ENCODE assay signal across 9 mouse cellular contexts in the genomic region with DNA sequence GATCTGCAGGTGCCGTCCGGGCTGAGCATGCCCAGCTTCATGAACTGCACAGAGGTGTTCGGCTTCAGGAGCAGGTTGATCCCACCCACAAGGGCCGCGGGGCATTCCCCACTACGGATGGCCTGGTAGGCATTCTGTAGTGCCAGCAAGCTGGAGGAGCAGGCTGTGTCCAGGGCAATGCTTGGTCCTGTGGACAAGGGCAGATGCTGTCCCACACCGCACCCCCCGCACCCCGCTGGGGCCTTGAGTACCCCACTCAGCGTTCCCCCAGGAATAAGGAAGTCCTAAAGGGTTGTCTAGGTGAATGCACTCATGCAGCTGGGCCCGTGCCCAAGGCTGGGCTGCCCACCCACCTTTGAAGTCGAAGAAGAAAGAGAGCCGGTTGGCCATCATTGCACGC. TPM values are rescaled to one million over a fixed set of nuclear protein-coding genes. Genes with fewer than 3 reads are reported as not detected.
DNase-seq lines count a peak whose midpoint lies in the region; ATAC-seq and TF ChIP-seq lines count a peak whose summit lies in the region.
"Had no signal": no experiment of that assay in that cellular context is flagged by ENCODE, and none has a peak within 500 bp of the region (broad histone marks: within the 10 kb centered on the region; RNA-seq: fewer than 3 reads in every experiment).

No protein-coding gene starts in this region.

- no peak for DNase-seq in neural tube, embryonic 10.5 days (ENCODE audit: extremely low spot score, low spot score)
- DNase-seq in hindbrain, postnatal 0 days (ENCODE audit: low spot score), result no peak
- no peak for DNase-seq in embryo, embryonic 10.5 days (ENCODE audit: low spot score)
- DNase-seq in spleen, postnatal 4 days (ENCODE audit: low spot score in 2 of 2), result no peak

- H3K4me2 ChIP-seq in forebrain, embryonic 13.5 days, result no peak overlapping the region
- no peak overlapping the region for H3K4me2 ChIP-seq in forebrain, embryonic 12.5 days
- H3K4me2 ChIP-seq in neural tube, embryonic 12.5 days (replicated peaks), result peak overlapping the region; percentile 97; the same call in 1 of the 2 replicates
- H3K4me2 ChIP-seq in hindbrain, postnatal 0 days (ENCODE audit: low read depth, low read length), result peak overlapping the region; percentile 93
- H3K4me2 ChIP-seq in myocyte (ENCODE audit: low read depth), result no peak overlapping the region

- H3K4me1 ChIP-seq in forebrain, embryonic 13.5 days, result peaks cover 34% of the 10 kb centered on the region
- peaks cover 37% of the 10 kb centered on the region for H3K4me1 ChIP-seq in forebrain, embryonic 12.5 days
- peaks cover 39% of the 10 kb centered on the region for H3K4me1 ChIP-seq in neural tube, embryonic 12.5 days
- peaks cover 25% of the 10 kb centered on the region for H3K4me1 ChIP-seq in hindbrain, postnatal 0 days (ENCODE audit: insufficient read depth, low read length)

- peaks cover 54% of the 10 kb centered on the region for H3K79me2 ChIP-seq in myocyte (ENCODE audit: control insufficient read depth, insufficient read depth)

- H3ac ChIP-seq in myocyte (ENCODE audit: control insufficient read depth, insufficient read length), result no peak overlapping the region

- no peak for TF ChIP-seq POLR2A in myocyte (IDR thresholded peaks at IDR 0.05; ENCODE audit: insufficient read length, low read depth)

- H3K27ac ChIP-seq in forebrain, embryonic 13.5 days, result no peak overlapping the region
- no peak overlapping the region for H3K27ac ChIP-seq in forebrain, embryonic 12.5 days
- H3K27ac ChIP-seq in neural tube, embryonic 12.5 days, result no peak overlapping the region
- no peak overlapping the region for H3K27ac ChIP-seq in hindbrain, postnatal 0 days

- 88% methylated on average over 14 of the region's 14 CpGs for WGBS in forebrain, embryonic 13.5 days
- 91% methylated on average over 14 of the region's 14 CpGs for WGBS in forebrain, embryonic 12.5 days
- 92% methylated on average over 14 of the region's 14 CpGs for WGBS in neural tube, embryonic 12.5 days
- 69% methylated on average over 14 of the region's 14 CpGs for WGBS in hindbrain, postnatal 0 days

- peaks cover 69% of the 10 kb centered on the region for H3K36me3 ChIP-seq in forebrain, embryonic 13.5 days (ENCODE audit: poor library complexity, severe bottlenecking)
- H3K36me3 ChIP-seq in forebrain, embryonic 12.5 days (replicated peaks), result peaks cover 68% of the 10 kb centered on the region
- H3K36me3 ChIP-seq in neural tube, embryonic 12.5 days, result peaks cover 68% of the 10 kb centered on the region
- peaks cover 60% of the 10 kb centered on the region for H3K36me3 ChIP-seq in hindbrain, postnatal 0 days (ENCODE audit: insufficient read depth, low read length)
- H3K36me3 ChIP-seq in myocyte (ENCODE audit: control insufficient read depth, insufficient read depth), result peaks cover 23% of the 10 kb centered on the region

- no peak for ATAC-seq in forebrain, embryonic 13.5 days
- ATAC-seq in forebrain, embryonic 12.5 days (ENCODE audit: low FRiP score), result no peak
- no peak for ATAC-seq in neural tube, embryonic 12.5 days (ENCODE audit: low FRiP score, low read depth)
- no peak for ATAC-seq in hindbrain, postnatal 0 days

- H3K9me3 ChIP-seq in forebrain, embryonic 13.5 days (replicated peaks), result no peaks in the 10 kb centered on the region
- no peaks in the 10 kb centered on the region for H3K9me3 ChIP-seq in forebrain, embryonic 12.5 days
- no peaks in the 10 kb centered on the region for H3K9me3 ChIP-seq in neural tube, embryonic 12.5 days
- H3K9me3 ChIP-seq in hindbrain, postnatal 0 days (ENCODE audit: low read length), result no peaks in the 10 kb centered on the region
- H3K9me3 ChIP-seq: heart, embryonic 15.5 days had no signal

- peak overlapping the region; percentile 12; the same call in 1 of the 2 replicates for H3K9ac ChIP-seq in forebrain, embryonic 13.5 days
- H3K9ac ChIP-seq in forebrain, embryonic 12.5 days, result no peak overlapping the region
- no peak overlapping the region for H3K9ac ChIP-seq in neural tube, embryonic 12.5 days
- peak overlapping the region; percentile 95; the same call in 1 of the 2 replicates for H3K9ac ChIP-seq in hindbrain, postnatal 0 days (replicated peaks; ENCODE audit: low read length)
- H3K9ac ChIP-seq: heart, embryonic 15.5 days had no signal

- no peak for TF ChIP-seq CTCF in hindbrain, postnatal 0 days (IDR thresholded peaks at IDR 0.05; ENCODE audit: low read depth)

- no peaks in the 10 kb centered on the region for H3K27me3 ChIP-seq in forebrain, embryonic 13.5 days
- no peaks in the 10 kb centered on the region for H3K27me3 ChIP-seq in forebrain, embryonic 12.5 days
- H3K27me3 ChIP-seq in neural tube, embryonic 12.5 days (replicated peaks), result no peaks in the 10 kb centered on the region
- no peaks in the 10 kb centered on the region for H3K27me3 ChIP-seq in hindbrain, postnatal 0 days (ENCODE audit: insufficient read depth, low read length)
- H3K27me3 ChIP-seq in myocyte (ENCODE audit: control insufficient read depth, insufficient read depth, insufficient read length), result no peaks in the 10 kb centered on the region
- H3K27me3 ChIP-seq: heart, embryonic 15.5 days had no signal

- no peak overlapping the region for H3K4me3 ChIP-seq in forebrain, embryonic 13.5 days
- H3K4me3 ChIP-seq in forebrain, embryonic 12.5 days (replicated peaks), result no peak overlapping the region
- no peak overlapping the region for H3K4me3 ChIP-seq in neural tube, embryonic 12.5 days
- no peak overlapping the region; the same call in 1 of the 2 replicates for H3K4me3 ChIP-seq in hindbrain, postnatal 0 days (ENCODE audit: low read length)
- H3K4me3 ChIP-seq in myocyte, result peak overlapping the region; percentile 60
- H3K4me3 ChIP-seq: heart, embryonic 15.5 days had no signal

TF ChIP-seq in myocyte, 11 proteins besides CTCF, POLR2A, EP300 and RAD21:
- no peak for TF ChIP-seq MYOG (IDR thresholded peaks at IDR 0.05; ENCODE audit: control insufficient read depth in 1 of 3, insufficient read depth in 1 of 3, insufficient read length in 2 of 3, low read depth in 2 of 3)
- no peak for TF ChIP-seq USF1 (IDR thresholded peaks at IDR 0.05; ENCODE audit: low read depth)
- TF ChIP-seq TCF12 (IDR thresholded peaks at IDR 0.05; ENCODE audit: insufficient read depth, poor library complexity, severe bottlenecking), result no peak
- no peak for TF ChIP-seq MAX (IDR thresholded peaks at IDR 0.05; ENCODE audit: low read depth)
- TF ChIP-seq E2F4 (IDR thresholded peaks at IDR 0.05; ENCODE audit: insufficient read depth), result no peak
- TF ChIP-seq TCF3 (IDR thresholded peaks at IDR 0.05; ENCODE audit: insufficient read length, low read depth), result no peak
- no peak for TF ChIP-seq REST (IDR thresholded peaks at IDR 0.05; ENCODE audit: insufficient read depth, insufficient read length)
- no peak for TF ChIP-seq POLR2AphosphoS2 (IDR thresholded peaks at IDR 0.05; ENCODE audit: insufficient read length, low read depth)
- no peak for TF ChIP-seq SRF (IDR thresholded peaks at IDR 0.05; ENCODE audit: control insufficient read depth, insufficient read length, low read depth)
- TF ChIP-seq CEBPB (IDR thresholded peaks at IDR 0.05; ENCODE audit: insufficient read depth, poor library complexity, severe bottlenecking), result no peak

RNA-seq across cellular contexts. Expression of a gene that starts 3.8 kb away (rescaled TPM):
- polyA plus RNA-seq in forebrain, embryonic 13.5 days (2015; fragmentation: Nextera tagmentation; extraction: Ambion mirVana), result 61.4 and 79.4 TPM in 2 replicates
- 118 and 139 TPM in 2 replicates for polyA plus RNA-seq in forebrain, embryonic 12.5 days (2016; fragmentation: Nextera tagmentation; extraction: Ambion mirVana)
- polyA plus RNA-seq in neural tube, embryonic 12.5 days (2016; fragmentation: Nextera tagmentation; extraction: Ambion mirVana), result 87.6 and 102 TPM in 2 replicates
- 474 and 499 TPM in 2 replicates for total RNA-seq in hindbrain, postnatal 0 days (2014; rRNA removed)
- 48.9 and 54.4 TPM in 2 replicates for polyA plus RNA-seq in hindbrain, postnatal 0 days (2015; fragmentation: Nextera tagmentation; extraction: Ambion mirVana)
- polyA plus RNA-seq in myocyte (2012; fragmentation: generic; extraction: Trizol), result 226 TPM

RNA-seq across cellular contexts. Expression of a gene that starts 24.3 kb away (rescaled TPM):
- 58.6 and 67.7 TPM in 2 replicates for polyA plus RNA-seq in forebrain, embryonic 13.5 days (2015; fragmentation: Nextera tagmentation; extraction: Ambion mirVana)
- 67.9 and 69.6 TPM in 2 replicates for polyA plus RNA-seq in forebrain, embryonic 12.5 days (2016; fragmentation: Nextera tagmentation; extraction: Ambion mirVana)
- 63.5 and 65.5 TPM in 2 replicates for polyA plus RNA-seq in neural tube, embryonic 12.5 days (2016; fragmentation: Nextera tagmentation; extraction: Ambion mirVana)
- 36.3 and 48.5 TPM in 2 replicates for total RNA-seq in hindbrain, postnatal 0 days (2014; rRNA removed)
- polyA plus RNA-seq in hindbrain, postnatal 0 days (2015; fragmentation: Nextera tagmentation; extraction: Ambion mirVana), result 40.4 and 42.2 TPM in 2 replicates
- 58.3 TPM for polyA plus RNA-seq in myocyte (2012; fragmentation: generic; extraction: Trizol)

RNA-seq across cellular contexts. Expression of a gene that starts 36.5 kb away (rescaled TPM):
- polyA plus RNA-seq in forebrain, embryonic 13.5 days (2015; fragmentation: Nextera tagmentation; extraction: Ambion mirVana), result 261 and 280 TPM in 2 replicates
- 246 and 247 TPM in 2 replicates for polyA plus RNA-seq in forebrain, embryonic 12.5 days (2016; fragmentation: Nextera tagmentation; extraction: Ambion mirVana)
- 250 and 258 TPM in 2 replicates for polyA plus RNA-seq in neural tube, embryonic 12.5 days (2016; fragmentation: Nextera tagmentation; extraction: Ambion mirVana)
- total RNA-seq in hindbrain, postnatal 0 days (2014; rRNA removed), result 304 and 314 TPM in 2 replicates
- polyA plus RNA-seq in hindbrain, postnatal 0 days (2015; fragmentation: Nextera tagmentation; extraction: Ambion mirVana), result 234 and 242 TPM in 2 replicates
- 179 TPM for polyA plus RNA-seq in myocyte (2012; fragmentation: generic; extraction: Trizol)

RNA-seq across cellular contexts. Expression of a gene that starts 36.5 kb away (rescaled TPM):
- 58.4 and 63.1 TPM in 2 replicates for polyA plus RNA-seq in forebrain, embryonic 13.5 days (2015; fragmentation: Nextera tagmentation; extraction: Ambion mirVana)
- 58.1 and 63.7 TPM in 2 replicates for polyA plus RNA-seq in forebrain, embryonic 12.5 days (2016; fragmentation: Nextera tagmentation; extraction: Ambion mirVana)
- 77.2 and 81.3 TPM in 2 replicates for polyA plus RNA-seq in neural tube, embryonic 12.5 days (2016; fragmentation: Nextera tagmentation; extraction: Ambion mirVana)
- total RNA-seq in hindbrain, postnatal 0 days (2014; rRNA removed), result 93.6 and 97.0 TPM in 2 replicates
- polyA plus RNA-seq in hindbrain, postnatal 0 days (2015; fragmentation: Nextera tagmentation; extraction: Ambion mirVana), result 94.6 and 107 TPM in 2 replicates
- polyA plus RNA-seq in myocyte (2012; fragmentation: generic; extraction: Trizol), result 19.7 TPM

RNA-seq across cellular contexts. Expression of a gene that starts 58.0 kb away (rescaled TPM):
- polyA plus RNA-seq in forebrain, embryonic 13.5 days (2015; fragmentation: Nextera tagmentation; extraction: Ambion mirVana), result 2.7 and 4.0 TPM in 2 replicates
- polyA plus RNA-seq in forebrain, embryonic 12.5 days (2016; fragmentation: Nextera tagmentation; extraction: Ambion mirVana), result 5.2 and 6.1 TPM in 2 replicates
- 3.6 TPM in 2 replicates for polyA plus RNA-seq in neural tube, embryonic 12.5 days (2016; fragmentation: Nextera tagmentation; extraction: Ambion mirVana)
- 0.42 and 1.3 TPM in 2 replicates for total RNA-seq in hindbrain, postnatal 0 days (2014; rRNA removed)
- polyA plus RNA-seq in hindbrain, postnatal 0 days (2015; fragmentation: Nextera tagmentation; extraction: Ambion mirVana), result 1.9 and 2.5 TPM in 2 replicates
- 130 TPM for polyA plus RNA-seq in myocyte (2012; fragmentation: generic; extraction: Trizol)

Comparison
In these comparisons a context has a peak if more than half of its experiments do, and no peak if none do; other contexts are left out.
1. H3K9ac ChIP-seq: peak in forebrain, embryonic 13.5 days (single experiment) and hindbrain, postnatal 0 days (single experiment); none in forebrain, embryonic 12.5 days (single experiment) and neural tube, embryonic 12.5 days (single experiment).
2. H3K4me2 ChIP-seq: peak in neural tube, embryonic 12.5 days (single experiment) and hindbrain, postnatal 0 days (single experiment); none in forebrain, embryonic 13.5 days (single experiment), forebrain, embryonic 12.5 days (single experiment) and myocyte (single experiment).